Mouse (Mus musculus): Measurements from ENCODE around the gene Cdhr2.

- no peak for TF ChIP-seq EP300 (IDR thresholded peaks at IDR 0.05; ENCODE audit: insufficient read depth, low read depth, low read length)
- no peak for TF ChIP-seq CTCF (IDR thresholded peaks at IDR 0.05)
Observed at GRCm38 (mm10) chr13:54760906-54761305, 59.6 kb downstream of the Cdhr2 start.

Measured in heart, adult 2 months (tissue).